ENCODE assay signal across 9 mouse cellular contexts in the genomic region with DNA sequence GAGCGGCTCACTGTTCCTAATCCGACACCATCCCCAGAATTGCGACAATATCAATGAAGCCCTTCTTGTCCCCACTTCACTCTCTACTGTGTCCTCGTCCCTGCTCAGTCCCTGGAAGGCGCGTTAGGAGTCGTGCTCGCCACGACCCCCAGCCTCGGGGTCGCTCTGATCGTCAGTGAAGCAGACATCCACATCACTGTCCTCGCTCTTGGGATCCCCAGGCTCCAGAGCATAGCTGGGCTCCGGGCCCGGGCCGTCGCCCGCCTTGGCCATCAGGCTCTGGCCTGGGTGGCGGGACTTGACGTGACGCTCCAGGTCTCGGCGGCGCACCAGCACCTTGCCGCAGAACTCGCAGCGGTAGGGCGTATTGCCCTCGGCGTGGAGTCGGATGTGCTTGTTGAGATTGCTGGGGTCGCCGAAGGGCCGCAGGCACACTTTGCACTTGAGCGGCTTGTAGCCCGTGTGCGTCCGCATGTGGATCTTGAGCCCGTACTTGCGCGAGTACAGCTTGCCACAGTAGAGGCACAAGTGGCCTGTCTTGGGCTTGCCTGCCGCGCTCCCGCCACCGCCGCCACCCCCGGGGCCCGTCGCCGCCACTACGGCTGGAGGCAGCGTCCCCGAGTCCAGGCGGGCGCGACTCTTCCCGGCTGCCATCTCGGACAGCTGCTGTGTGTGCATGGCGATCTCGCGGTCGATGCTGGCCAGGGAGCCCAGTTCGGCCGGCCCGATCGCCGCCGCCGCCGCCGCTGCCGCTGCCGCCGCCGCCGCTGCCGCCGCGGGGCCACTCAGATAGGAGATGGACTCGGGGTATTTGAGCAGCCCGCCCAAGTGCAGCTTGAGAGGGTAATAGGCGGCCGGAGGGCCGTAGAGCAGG. TPM values are rescaled to one million over a fixed set of nuclear protein-coding genes. Genes with fewer than 3 reads are reported as not detected.
DNase-seq lines count a peak whose midpoint lies in the region; ATAC-seq and TF ChIP-seq lines count a peak whose summit lies in the region.
"Had no signal": no experiment of that assay in that cellular context is flagged by ENCODE, and none has a peak within 500 bp of the region (broad histone marks: within the 10 kb centered on the region; RNA-seq: fewer than 3 reads in every experiment).

No protein-coding gene starts in this region.

- H3K4me1 ChIP-seq in lung, postnatal 0 days (ENCODE audit: insufficient read depth, low read depth, low read length), result peaks cover 5% of the 10 kb centered on the region; the same call in 1 of the 2 replicates
- no peaks in the 10 kb centered on the region for H3K4me1 ChIP-seq in embryonic fibroblast, embryonic 13.5 days (ENCODE audit: control insufficient read depth, insufficient read depth, low read length)
- peaks cover 18% of the 10 kb centered on the region for H3K4me1 ChIP-seq in limb, embryonic 15.5 days
- H3K4me1 ChIP-seq in stomach, embryonic 15.5 days, result peaks cover 18% of the 10 kb centered on the region

- H3K4me3 ChIP-seq in lung, postnatal 0 days (ENCODE audit: low read depth, low read length), result peak overlapping the region; percentile 34
- H3K4me3 ChIP-seq in embryonic fibroblast, embryonic 13.5 days (ENCODE audit: insufficient read depth, low read length), result peak overlapping the region; percentile 21; the same call in 1 of the 2 replicates
- peak overlapping the region; percentile 47 for H3K4me3 ChIP-seq in limb, embryonic 15.5 days
- H3K4me3 ChIP-seq in stomach, embryonic 15.5 days (replicated peaks), result peak overlapping the region; percentile 46

- H3K9ac ChIP-seq in lung, postnatal 0 days (replicated peaks; ENCODE audit: low read depth), result no peak overlapping the region
- no peak overlapping the region for H3K9ac ChIP-seq in limb, embryonic 15.5 days
- H3K9ac ChIP-seq in stomach, embryonic 15.5 days, result no peak overlapping the region

- no peak for TF ChIP-seq POLR2A in embryonic fibroblast, embryonic 13.5 days (IDR thresholded peaks at IDR 0.05; ENCODE audit: low read depth, low read length)

- H3K36me3 ChIP-seq in lung, postnatal 0 days (ENCODE audit: insufficient read depth, low read length), result no peaks in the 10 kb centered on the region
- no peaks in the 10 kb centered on the region for H3K36me3 ChIP-seq in limb, embryonic 15.5 days
- H3K36me3 ChIP-seq in stomach, embryonic 15.5 days, result no peaks in the 10 kb centered on the region

- no peaks in the 10 kb centered on the region for H3K9me3 ChIP-seq in lung, postnatal 0 days (ENCODE audit: low read length)
- no peaks in the 10 kb centered on the region for H3K9me3 ChIP-seq in limb, embryonic 15.5 days
- H3K9me3 ChIP-seq in stomach, embryonic 15.5 days, result no peaks in the 10 kb centered on the region

- H3K27me3 ChIP-seq in lung, postnatal 0 days (replicated peaks; ENCODE audit: insufficient read depth, low read length), result peaks cover 60% of the 10 kb centered on the region
- peaks cover 89% of the 10 kb centered on the region for H3K27me3 ChIP-seq in limb, embryonic 15.5 days
- H3K27me3 ChIP-seq in stomach, embryonic 15.5 days (replicated peaks), result peaks cover 81% of the 10 kb centered on the region

- no peak for TF ChIP-seq EP300 in lung, postnatal 0 days (IDR thresholded peaks at IDR 0.05)

- DNase-seq in lung, postnatal 0 days (ENCODE audit: low spot score), result no peak
- no peak for DNase-seq in lung, postnatal 4 days
- no peak for DNase-seq in adrenal gland, adult 18-20 months (ENCODE audit: low spot score in 2 of 2)
- no peak for DNase-seq in layer of hippocampus, adult 9-11 months
- no peak for DNase-seq in thymus, postnatal 14 days
- DNase-seq: lung, postnatal 14 days had no signal

- H3K4me2 ChIP-seq in lung, postnatal 0 days (replicated peaks; ENCODE audit: low read depth, low read length), result peak overlapping the region; percentile 59
- H3K4me2 ChIP-seq in limb, embryonic 15.5 days, result peak overlapping the region; percentile 80
- peak overlapping the region; percentile 75 for H3K4me2 ChIP-seq in stomach, embryonic 15.5 days

- TF ChIP-seq CTCF in lung, postnatal 0 days (IDR thresholded peaks at IDR 0.05), result no peak
- TF ChIP-seq CTCF in embryonic fibroblast, embryonic 13.5 days (IDR thresholded peaks at IDR 0.05; ENCODE audit: borderline replicate concordance, insufficient read depth, low read length), result no peak

- ATAC-seq in lung, postnatal 0 days, result peak; percentile 17; the same call in 1 of the 2 replicates
- no peak for ATAC-seq in limb, embryonic 15.5 days (ENCODE audit: insufficient number of reproducible peaks, low FRiP score, low TSS enrichment, low read depth)
- ATAC-seq in stomach, embryonic 15.5 days (ENCODE audit: insufficient read depth, low FRiP score, low read depth), result peak; percentile 22; the same call in 1 of the 2 replicates

- no peak overlapping the region for H3K27ac ChIP-seq in lung, postnatal 0 days (ENCODE audit: low read length)
- no peak overlapping the region for H3K27ac ChIP-seq in embryonic fibroblast, embryonic 13.5 days (ENCODE audit: insufficient read depth, low read length)
- no peak overlapping the region for H3K27ac ChIP-seq in limb, embryonic 15.5 days
- no peak overlapping the region for H3K27ac ChIP-seq in stomach, embryonic 15.5 days

- under 1% methylated on average over 69 of the region's 84 CpGs for WGBS in lung, postnatal 0 days
- WGBS in limb, embryonic 15.5 days, result under 1% methylated on average over 81 of the region's 84 CpGs
- WGBS in stomach, embryonic 15.5 days, result under 1% methylated on average over 74 of the region's 84 CpGs

RNA-seq across cellular contexts. Expression of gene Prdm13, which starts 7.4 kb away (rescaled TPM):
- not detected in 2 replicates for polyA plus RNA-seq in lung, postnatal 0 days (2015; fragmentation: Nextera tagmentation; extraction: Ambion mirVana)
- polyA plus RNA-seq in embryonic fibroblast, embryonic 13.5 days (2011; ENCODE audit: insufficient read length, low read depth, missing spikeins), result not detected in 2 replicates
- not detected in 2 replicates for polyA plus RNA-seq in limb, embryonic 15.5 days (2015; fragmentation: Nextera tagmentation; extraction: Ambion mirVana)
- not detected in 2 replicates for polyA plus RNA-seq in stomach, embryonic 15.5 days (2015; fragmentation: Nextera tagmentation; extraction: Ambion mirVana)
- not detected for total RNA-seq in adrenal gland, adult 18-20 months (2021)

RNA-seq across cellular contexts. Expression of gene Ccnc, which starts 49.2 kb away (rescaled TPM):
- 32.3 TPM in 2 replicates for polyA plus RNA-seq in lung, postnatal 0 days (2015; fragmentation: Nextera tagmentation; extraction: Ambion mirVana)
- polyA plus RNA-seq in embryonic fibroblast, embryonic 13.5 days (2011; ENCODE audit: insufficient read length, low read depth, missing spikeins), result 45.0 and 49.6 TPM in 2 replicates
- 36.9 and 39.4 TPM in 2 replicates for polyA plus RNA-seq in limb, embryonic 15.5 days (2015; fragmentation: Nextera tagmentation; extraction: Ambion mirVana)
- polyA plus RNA-seq in stomach, embryonic 15.5 days (2015; fragmentation: Nextera tagmentation; extraction: Ambion mirVana), result 38.0 and 39.5 TPM in 2 replicates
- total RNA-seq in adrenal gland, adult 18-20 months (2021), result 10 to 100 TPM; 21.2 to 23.7 TPM
